Mouse (Mus musculus) MEL-GATA-1-ER (cell line): ENCODE data around the gene Stra6l.

ENCODE experiments used
- DNase-seq: peaks from one replicate; pipeline ENCODE4 v3.0.0-alpha.2; 2012; ENCODE audit warnings: low read depth; ENCODE audit errors: extremely low read depth

Gene Stra6l

DNA sequence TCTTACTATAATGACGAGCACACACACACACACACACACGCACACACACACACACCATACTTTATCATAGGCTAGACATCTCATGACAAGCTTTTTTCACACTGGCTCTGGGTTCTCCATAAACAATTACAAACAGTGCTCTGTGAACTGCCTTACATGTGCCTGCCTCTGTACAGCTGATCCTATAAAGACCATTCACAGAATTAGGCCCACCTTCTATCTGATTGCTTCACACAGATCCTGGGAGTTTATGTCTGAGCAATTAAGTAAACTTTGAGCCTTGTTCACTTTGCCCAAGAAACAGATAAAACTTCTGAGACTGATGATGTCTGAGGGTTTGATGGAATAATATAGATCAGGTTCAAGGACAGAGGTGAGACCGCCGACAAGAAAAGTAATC is 63.4 kb downstream of the Stra6l start:
- DNase-seq: no peak

DNA sequence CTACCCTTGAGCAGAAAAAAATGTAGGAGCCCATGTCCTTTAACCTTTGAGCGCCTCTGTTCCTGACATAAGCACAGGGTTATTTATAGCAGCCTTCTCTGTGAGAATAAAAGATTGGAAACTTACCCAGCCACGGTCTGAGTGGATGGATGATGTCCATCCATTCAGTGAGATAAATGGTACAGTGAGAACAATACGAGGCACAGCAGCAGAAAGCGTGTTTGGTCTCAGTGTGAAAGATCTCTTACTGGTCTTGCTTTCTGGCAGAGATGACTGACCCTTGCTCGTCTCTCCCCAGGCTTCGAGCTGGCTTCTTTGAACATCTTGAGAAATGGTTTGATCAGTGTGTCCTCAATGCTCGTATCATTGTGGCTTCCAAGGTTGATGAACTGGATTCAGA is 68.6 kb downstream of the Stra6l start:
- DNase-seq: no peak

DNA sequence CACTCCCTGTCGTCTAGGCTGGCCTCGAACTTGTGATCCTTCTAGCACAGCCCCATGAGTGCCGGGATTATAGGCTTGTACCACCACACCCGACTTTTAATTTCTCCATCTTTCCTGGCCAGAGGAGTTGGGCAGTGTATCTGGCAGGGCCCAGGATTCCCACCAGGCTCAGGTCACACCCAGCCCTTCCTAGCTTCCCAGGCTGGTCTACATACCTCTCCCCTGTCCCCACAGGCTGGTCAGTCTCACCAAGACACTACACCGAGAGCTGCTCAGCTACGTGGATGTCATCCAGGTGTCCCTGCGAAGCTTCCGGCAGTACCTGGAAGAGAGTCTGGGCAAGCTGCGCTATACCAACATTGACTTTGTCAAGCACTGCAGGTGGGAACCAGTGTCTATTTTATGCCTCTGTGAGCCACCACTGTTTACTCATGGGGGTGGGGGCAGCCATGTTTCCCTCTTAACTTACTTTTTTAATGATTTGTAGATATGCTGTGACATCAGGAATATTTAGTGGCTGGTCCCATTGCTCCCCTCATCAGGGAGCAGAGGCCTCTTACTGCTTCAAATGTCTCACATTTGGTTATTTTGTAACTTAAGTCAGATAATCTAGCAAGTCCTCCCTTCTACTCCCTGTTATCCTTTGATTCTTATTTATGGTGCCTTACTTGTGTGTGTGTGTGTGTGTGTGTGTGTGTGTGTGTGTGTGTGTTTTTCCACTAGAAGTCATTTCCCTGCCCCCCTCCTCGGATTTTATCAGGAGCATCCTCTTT is 73.4 kb downstream of the Stra6l start:
- no peak for DNase-seq

DNA sequence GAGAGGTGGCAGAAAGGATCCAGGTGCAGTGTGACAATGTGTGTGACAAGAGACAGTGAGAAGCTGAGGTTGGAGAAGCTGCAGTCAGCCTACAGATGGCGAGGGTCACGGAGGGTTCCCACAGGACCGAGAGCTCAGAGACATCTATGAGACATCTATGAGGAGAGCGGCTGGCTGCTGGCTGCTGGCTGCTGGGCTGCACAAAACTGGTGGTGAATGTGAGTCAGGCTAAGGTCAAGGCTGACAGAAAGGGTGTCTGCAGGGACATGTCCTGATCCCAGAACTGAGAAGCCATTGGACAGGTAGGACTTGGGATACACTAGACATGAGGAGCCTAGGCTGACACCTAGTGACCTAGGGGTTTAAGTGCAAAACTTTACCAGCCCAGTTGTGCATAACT is 75.5 kb downstream of the Stra6l start:
- no peak for DNase-seq

DNA sequence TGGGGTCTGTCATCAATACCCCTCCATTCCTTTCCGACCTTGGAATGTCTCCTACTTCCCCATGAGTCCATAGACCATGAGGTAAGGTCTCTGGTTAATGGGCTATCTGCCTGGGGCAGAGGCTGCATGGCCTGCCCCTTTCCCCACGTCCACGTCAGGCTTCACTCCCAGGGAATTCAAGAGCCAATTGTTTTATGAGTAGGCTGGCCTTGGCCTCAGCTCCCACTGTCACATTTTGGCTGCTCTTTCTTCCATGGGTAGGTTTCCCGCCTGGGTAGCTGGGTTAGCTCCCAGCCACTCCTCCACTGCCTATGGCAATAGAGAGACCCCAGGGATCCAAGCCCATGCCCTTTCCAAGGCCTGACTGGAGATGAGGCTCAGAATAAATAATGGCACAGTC is 80.1 kb downstream of the Stra6l start:
- no peak for DNase-seq
